Mouse (Mus musculus): ENCODE data around the gene Naip6.
"Not testable (repeated sequence)": the region's sequence is repeated elsewhere in the genome, so short reads cannot be mapped to it uniquely, and the experiment has no call there.

GRCm38 (mm10) chr13:100255925-100256324, 61.5 kb downstream of the Naip6 start:
- TF ChIP-seq POLR2A (IDR thresholded peaks at IDR 0.05; ENCODE audit: borderline replicate concordance, extremely low read depth, insufficient read depth, insufficient read length, poor library complexity, severe bottlenecking); CTCF (IDR thresholded peaks at IDR 0.05; ENCODE audit: borderline replicate concordance, extremely low read depth, insufficient read depth, insufficient read length): not testable (repeated sequence)

Measured in brain, embryonic 14.5 days (tissue).